Mouse (Mus musculus): ENCODE data around the gene Msrb3. TPM values are rescaled to one million over a fixed set of nuclear protein-coding genes. Genes with fewer than 3 reads are reported as not detected.

The Msrb3 gene
- polyA plus RNA-seq, 1 experiment from 2014 or later: 8.2 TPM

DNA sequence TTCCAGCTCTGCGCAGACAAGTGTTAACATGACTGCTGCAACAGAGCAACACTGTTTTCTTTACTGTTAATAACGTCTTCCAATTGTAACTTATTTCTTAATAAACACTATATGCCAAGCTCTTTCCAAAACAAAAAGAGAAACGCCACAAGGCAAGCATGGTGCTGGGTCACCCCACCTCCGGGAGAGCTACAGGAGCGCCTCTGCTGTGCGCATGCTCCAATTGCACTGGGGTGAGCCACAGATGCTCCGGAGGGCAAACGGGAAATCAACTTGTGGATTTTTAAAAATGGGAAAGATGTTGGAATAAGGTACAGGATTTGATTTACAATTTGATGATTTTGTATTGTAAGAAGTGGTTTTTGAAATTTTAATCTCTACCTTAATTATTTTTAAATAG, 27.3 kb upstream of the Msrb3 start:
- 92% methylated on average over 8 of the region's 8 CpGs for WGBS
- no peaks in the 10 kb centered on the region for H3K9me3 ChIP-seq (ENCODE audit: control insufficient read depth, low read length)

DNA sequence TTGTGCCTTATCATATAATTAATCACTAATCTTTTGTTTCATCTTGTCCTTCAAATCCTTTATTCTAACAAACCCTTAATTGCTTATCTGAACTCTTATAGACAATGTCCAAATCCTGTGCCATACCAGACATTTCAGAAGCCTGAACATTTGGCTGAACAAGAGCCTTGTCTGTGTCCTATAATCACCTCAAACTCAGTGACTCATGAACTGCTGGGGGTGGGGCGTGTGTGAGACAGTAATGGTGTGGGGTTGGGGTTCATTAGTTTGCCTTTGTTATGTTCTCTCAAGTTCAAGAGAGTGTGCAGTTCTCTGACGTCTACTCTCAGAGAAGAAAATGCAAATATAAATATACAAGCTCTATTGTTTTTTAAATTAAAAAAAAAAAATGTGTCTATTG, 22.6 kb upstream of the Msrb3 start:
- no peak overlapping the region for H3K4me3 ChIP-seq (ENCODE audit: low read depth, low read length)
- no peaks in the 10 kb centered on the region for H3K9me3 ChIP-seq (ENCODE audit: control insufficient read depth, low read length)
- no peak for ATAC-seq (replicated peaks; ENCODE audit: low FRiP score)

More for the DNA sequence above, 27.3 kb upstream of the Msrb3 start:
- H3K4me1 ChIP-seq (replicated peaks; ENCODE audit: control insufficient read depth, insufficient read depth, low read length): 0 out of 2 replicates have a peak, but pooled peaks cover 2% of the 10 kb centered on the region
- ATAC-seq (replicated peaks; ENCODE audit: low FRiP score): no peak
- H3K4me2 ChIP-seq (ENCODE audit: low read depth, low read length, severe bottlenecking): no peak overlapping the region
- no peak overlapping the region for H3K9ac ChIP-seq (ENCODE audit: low read length)
- no peak for DNase-seq (ENCODE audit: low spot score)
- no peak overlapping the region for H3K4me3 ChIP-seq (ENCODE audit: low read depth, low read length)
- no peaks in the 10 kb centered on the region for H3K36me3 ChIP-seq (ENCODE audit: control insufficient read depth, insufficient read depth, low read length)
- H3K27ac ChIP-seq (ENCODE audit: low read depth, low read length): no peak overlapping the region
- no peaks in the 10 kb centered on the region for H3K27me3 ChIP-seq (ENCODE audit: control insufficient read depth, insufficient read depth, low read length)

DNA sequence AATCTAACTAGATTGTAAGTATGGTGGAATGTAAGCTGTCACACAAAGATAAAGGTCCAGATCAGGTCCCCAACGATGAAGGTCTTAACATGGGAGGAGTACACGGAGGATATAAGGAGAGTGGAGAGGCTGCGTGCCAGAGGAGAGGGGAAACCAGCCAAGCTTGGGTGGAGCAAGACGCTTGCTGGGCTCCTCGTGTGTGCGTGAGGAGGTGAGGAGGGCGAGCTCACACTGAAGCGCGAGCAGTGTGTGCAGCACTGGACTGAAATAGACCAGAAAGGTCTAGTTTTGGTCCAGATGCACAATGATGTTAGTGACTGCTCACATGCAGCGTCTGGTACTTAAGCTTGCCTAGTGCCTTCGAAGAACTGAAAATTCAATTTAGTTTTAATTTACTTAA, 21.7 kb upstream of the Msrb3 start:
- Histone ChIP-seq H3K4me2 (ENCODE audit: low read depth, low read length, severe bottlenecking) (no peak overlapping the region), H3K9ac (ENCODE audit: low read length) (no peak overlapping the region), H3K27ac (ENCODE audit: low read depth, low read length) (no peak overlapping the region), H3K27me3 (ENCODE audit: control insufficient read depth, insufficient read depth, low read length) (no peaks in the 10 kb centered on the region), H3K4me3 (ENCODE audit: low read depth, low read length) (no peak overlapping the region), H3K4me1 (replicated peaks; ENCODE audit: control insufficient read depth, insufficient read depth, low read length) (0 out of 2 replicates have a peak, but pooled peaks cover 2% of the 10 kb centered on the region), H3K9me3 (ENCODE audit: control insufficient read depth, low read length) (no peaks in the 10 kb centered on the region), H3K36me3 (ENCODE audit: control insufficient read depth, insufficient read depth, low read length) (no peaks in the 10 kb centered on the region)
- no peak for DNase-seq (ENCODE audit: low spot score)
- 80% methylated on average over 11 of the region's 11 CpGs for WGBS
- no peak for ATAC-seq (replicated peaks; ENCODE audit: low FRiP score)

More for the DNA sequence above, 22.6 kb upstream of the Msrb3 start:
- Histone ChIP-seq H3K9ac (ENCODE audit: low read length) (no peak overlapping the region), H3K4me1 (replicated peaks; ENCODE audit: control insufficient read depth, insufficient read depth, low read length) (0 out of 2 replicates have a peak, but pooled peaks cover 2% of the 10 kb centered on the region), H3K27ac (ENCODE audit: low read depth, low read length) (no peak overlapping the region), H3K4me2 (ENCODE audit: low read depth, low read length, severe bottlenecking) (no peak overlapping the region), H3K36me3 (ENCODE audit: control insufficient read depth, insufficient read depth, low read length) (no peaks in the 10 kb centered on the region), H3K27me3 (ENCODE audit: control insufficient read depth, insufficient read depth, low read length) (no peaks in the 10 kb centered on the region)
- 60% methylated on average over 2 of the region's 2 CpGs for WGBS
- DNase-seq (ENCODE audit: low spot score): no peak

DNA sequence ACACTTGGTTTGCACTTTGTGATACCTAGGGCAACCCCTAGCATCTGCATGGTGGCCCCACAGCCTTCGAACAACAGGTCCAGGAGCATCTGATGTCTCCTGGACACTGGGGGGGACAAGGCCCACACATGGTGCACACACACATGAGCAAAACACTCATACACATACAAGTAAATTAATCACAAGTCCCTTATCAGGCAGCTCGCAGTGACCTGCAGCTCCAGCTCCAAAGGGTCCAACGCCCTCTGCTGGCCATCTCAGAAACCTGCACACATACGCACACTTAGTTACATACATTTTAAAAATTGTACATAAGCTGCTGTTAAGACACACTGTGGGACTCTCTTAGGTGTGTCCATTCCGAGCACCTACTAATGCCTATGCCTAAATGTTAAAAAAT, 17.3 kb upstream of the Msrb3 start:
- H3K4me3 ChIP-seq (ENCODE audit: low read depth, low read length): no peak overlapping the region
- no peak overlapping the region for H3K27ac ChIP-seq (ENCODE audit: low read depth, low read length)
- H3K9me3 ChIP-seq (ENCODE audit: control insufficient read depth, low read length): no peaks in the 10 kb centered on the region
- no peak overlapping the region for H3K4me2 ChIP-seq (ENCODE audit: low read depth, low read length, severe bottlenecking)
- H3K36me3 ChIP-seq (ENCODE audit: control insufficient read depth, insufficient read depth, low read length): no peaks in the 10 kb centered on the region
- no peaks in the 10 kb centered on the region for H3K4me1 ChIP-seq (replicated peaks; ENCODE audit: control insufficient read depth, insufficient read depth, low read length)
- H3K27me3 ChIP-seq (ENCODE audit: control insufficient read depth, insufficient read depth, low read length): no peaks in the 10 kb centered on the region
- WGBS: 89% methylated on average over 5 of the region's 5 CpGs
- ATAC-seq (replicated peaks; ENCODE audit: low FRiP score) (no peak), DNase-seq (ENCODE audit: low spot score) (no peak)
- no peak overlapping the region for H3K9ac ChIP-seq (ENCODE audit: low read length)

DNA sequence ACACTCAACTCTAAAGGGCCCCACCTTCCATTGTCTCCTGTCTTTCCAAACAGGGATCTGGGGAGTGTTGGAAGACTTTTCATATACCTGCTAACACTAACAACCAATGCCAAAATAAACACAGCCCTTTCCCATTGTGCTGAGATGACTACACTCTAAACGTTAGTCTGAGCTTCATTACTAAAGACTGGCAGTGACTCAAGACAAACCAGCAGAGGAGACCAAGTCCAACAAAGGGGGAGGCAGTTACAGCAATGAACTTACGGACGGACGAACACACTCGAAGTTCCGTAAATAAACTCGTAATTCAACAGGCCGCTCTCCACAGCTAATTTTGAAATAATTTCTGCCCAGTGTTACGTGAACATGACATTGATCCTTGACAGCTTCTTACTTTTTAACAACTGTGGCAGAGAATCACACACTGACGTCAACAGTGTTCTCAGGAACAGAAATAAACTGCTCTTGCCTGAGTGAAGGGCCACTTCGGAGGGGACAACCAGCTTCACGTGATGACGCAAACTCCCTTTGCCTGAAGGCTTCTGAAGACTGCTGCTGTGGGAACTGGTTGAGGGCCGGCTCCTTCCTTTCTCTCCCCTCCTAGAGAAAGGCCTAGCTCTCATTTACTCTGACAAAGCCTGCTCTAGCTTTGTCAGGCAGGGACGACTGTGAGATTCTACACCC, 16.2 kb upstream of the Msrb3 start:
- no peaks in the 10 kb centered on the region for H3K9me3 ChIP-seq (ENCODE audit: control insufficient read depth, low read length)
- H3K4me1 ChIP-seq (replicated peaks; ENCODE audit: control insufficient read depth, insufficient read depth, low read length): no peaks in the 10 kb centered on the region
- no peak overlapping the region for H3K4me3 ChIP-seq (ENCODE audit: low read depth, low read length)
- WGBS: 80% methylated on average over 15 of the region's 15 CpGs
- no peaks in the 10 kb centered on the region for H3K36me3 ChIP-seq (ENCODE audit: control insufficient read depth, insufficient read depth, low read length)
- ATAC-seq (replicated peaks; ENCODE audit: low FRiP score): no peak
- no peak overlapping the region for H3K9ac ChIP-seq (ENCODE audit: low read length)
- no peaks in the 10 kb centered on the region for H3K27me3 ChIP-seq (ENCODE audit: control insufficient read depth, insufficient read depth, low read length)
- DNase-seq (ENCODE audit: low spot score): no peak
- H3K4me2 ChIP-seq (ENCODE audit: low read depth, low read length, severe bottlenecking): no peak overlapping the region
- H3K27ac ChIP-seq (ENCODE audit: low read depth, low read length): no peak overlapping the region

DNA sequence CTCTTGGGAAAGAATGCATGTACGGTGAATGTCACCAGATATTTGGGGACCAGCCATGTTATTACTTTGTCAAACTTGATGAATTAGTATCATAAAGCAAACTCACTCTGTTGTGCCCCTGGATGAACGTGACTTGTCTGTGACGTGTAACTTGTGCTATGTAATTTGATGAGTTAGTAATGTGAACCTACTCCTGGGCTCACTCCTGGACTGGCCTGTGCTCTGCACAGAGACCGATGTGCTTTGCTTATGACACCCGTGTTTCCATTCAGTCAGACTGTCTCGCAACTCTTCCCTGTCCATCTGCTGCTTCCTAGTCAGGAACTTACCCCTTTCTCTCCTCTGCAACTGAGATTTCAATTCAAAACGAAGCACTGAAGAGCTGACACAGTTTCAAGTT, 15.4 kb upstream of the Msrb3 start:
- Histone ChIP-seq H3K4me1 (replicated peaks; ENCODE audit: control insufficient read depth, insufficient read depth, low read length) (no peaks in the 10 kb centered on the region), H3K36me3 (ENCODE audit: control insufficient read depth, insufficient read depth, low read length) (no peaks in the 10 kb centered on the region), H3K9me3 (ENCODE audit: control insufficient read depth, low read length) (no peaks in the 10 kb centered on the region), H3K4me3 (ENCODE audit: low read depth, low read length) (no peak overlapping the region), H3K9ac (ENCODE audit: low read length) (no peak overlapping the region), H3K27ac (ENCODE audit: low read depth, low read length) (no peak overlapping the region), H3K4me2 (ENCODE audit: low read depth, low read length, severe bottlenecking) (no peak overlapping the region), H3K27me3 (ENCODE audit: control insufficient read depth, insufficient read depth, low read length) (no peaks in the 10 kb centered on the region)
- WGBS: 87% methylated on average over 7 of the region's 7 CpGs
- no peak for DNase-seq (ENCODE audit: low spot score)
- no peak for ATAC-seq (replicated peaks; ENCODE audit: low FRiP score)

DNA sequence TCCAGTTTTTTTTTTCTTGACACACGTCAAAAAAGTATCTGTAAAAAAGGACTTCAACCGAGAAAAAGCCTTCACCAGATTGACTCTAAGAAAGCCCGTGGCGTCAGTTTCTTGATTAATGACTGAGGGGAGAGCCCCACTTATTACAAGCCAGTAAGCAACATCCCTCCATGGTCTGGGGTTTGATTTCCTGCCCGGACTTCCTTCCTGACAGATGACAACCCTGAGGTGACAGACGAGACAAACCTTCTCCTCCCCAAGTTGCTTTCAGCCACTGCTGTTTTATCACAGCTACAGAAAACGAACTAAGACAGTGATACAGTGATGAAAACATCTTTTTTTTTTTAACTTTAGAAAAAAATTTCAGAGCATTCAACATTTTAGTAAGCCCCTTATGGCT, 14.9 kb upstream of the Msrb3 start:
- 88% methylated on average over 7 of the region's 7 CpGs for WGBS

DNA sequence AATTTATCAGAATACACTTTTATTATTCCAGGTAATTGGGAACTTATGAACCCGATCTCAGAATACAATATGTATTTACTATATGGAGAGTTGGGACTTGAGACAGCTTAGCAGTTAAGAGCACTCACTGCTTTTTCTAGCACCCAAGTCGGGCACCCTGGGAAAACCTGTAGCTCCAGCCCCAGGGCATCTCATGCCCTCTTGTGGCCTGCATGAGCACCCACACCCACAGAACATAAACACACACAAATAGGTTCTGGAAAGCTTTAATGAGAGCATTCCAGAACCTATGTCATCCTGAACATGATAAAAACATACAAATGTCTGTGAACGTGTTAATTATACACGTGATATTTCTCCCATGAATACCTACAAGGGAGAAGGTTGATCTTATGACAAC, 13.1 kb upstream of the Msrb3 start:
- WGBS: 78% methylated on average over 4 of the region's 4 CpGs
- no peaks in the 10 kb centered on the region for H3K27me3 ChIP-seq (ENCODE audit: control insufficient read depth, insufficient read depth, low read length)
- no peak overlapping the region for H3K9ac ChIP-seq (ENCODE audit: low read length)
- no peak overlapping the region for H3K4me3 ChIP-seq (ENCODE audit: low read depth, low read length)
- DNase-seq (ENCODE audit: low spot score) (no peak), ATAC-seq (replicated peaks; ENCODE audit: low FRiP score) (no peak)
- H3K4me1 ChIP-seq (replicated peaks; ENCODE audit: control insufficient read depth, insufficient read depth, low read length): no peaks in the 10 kb centered on the region
- H3K4me2 ChIP-seq (ENCODE audit: low read depth, low read length, severe bottlenecking): no peak overlapping the region
- H3K27ac ChIP-seq (ENCODE audit: low read depth, low read length): no peak overlapping the region
- no peaks in the 10 kb centered on the region for H3K9me3 ChIP-seq (ENCODE audit: control insufficient read depth, low read length)
- H3K36me3 ChIP-seq (ENCODE audit: control insufficient read depth, insufficient read depth, low read length): no peaks in the 10 kb centered on the region

More for the DNA sequence above, 14.9 kb upstream of the Msrb3 start:
- Histone ChIP-seq H3K27ac (ENCODE audit: low read depth, low read length) (no peak overlapping the region), H3K9me3 (ENCODE audit: control insufficient read depth, low read length) (no peaks in the 10 kb centered on the region), H3K4me3 (ENCODE audit: low read depth, low read length) (no peak overlapping the region), H3K27me3 (ENCODE audit: control insufficient read depth, insufficient read depth, low read length) (no peaks in the 10 kb centered on the region), H3K9ac (ENCODE audit: low read length) (no peak overlapping the region), H3K4me1 (replicated peaks; ENCODE audit: control insufficient read depth, insufficient read depth, low read length) (no peaks in the 10 kb centered on the region), H3K36me3 (ENCODE audit: control insufficient read depth, insufficient read depth, low read length) (no peaks in the 10 kb centered on the region), H3K4me2 (ENCODE audit: low read depth, low read length, severe bottlenecking) (no peak overlapping the region)
- ATAC-seq (replicated peaks; ENCODE audit: low FRiP score) (no peak), DNase-seq (ENCODE audit: low spot score) (no peak)
